Mouse (Mus musculus): ENCODE measurements around the gene Znrd1as. TPM values are rescaled to one million over a fixed set of nuclear protein-coding genes. Genes with fewer than 3 reads are reported as not detected.

Gene Znrd1as
- polyA plus RNA-seq, 1 experiment from 2014 or later, result 5.6 TPM

DNA sequence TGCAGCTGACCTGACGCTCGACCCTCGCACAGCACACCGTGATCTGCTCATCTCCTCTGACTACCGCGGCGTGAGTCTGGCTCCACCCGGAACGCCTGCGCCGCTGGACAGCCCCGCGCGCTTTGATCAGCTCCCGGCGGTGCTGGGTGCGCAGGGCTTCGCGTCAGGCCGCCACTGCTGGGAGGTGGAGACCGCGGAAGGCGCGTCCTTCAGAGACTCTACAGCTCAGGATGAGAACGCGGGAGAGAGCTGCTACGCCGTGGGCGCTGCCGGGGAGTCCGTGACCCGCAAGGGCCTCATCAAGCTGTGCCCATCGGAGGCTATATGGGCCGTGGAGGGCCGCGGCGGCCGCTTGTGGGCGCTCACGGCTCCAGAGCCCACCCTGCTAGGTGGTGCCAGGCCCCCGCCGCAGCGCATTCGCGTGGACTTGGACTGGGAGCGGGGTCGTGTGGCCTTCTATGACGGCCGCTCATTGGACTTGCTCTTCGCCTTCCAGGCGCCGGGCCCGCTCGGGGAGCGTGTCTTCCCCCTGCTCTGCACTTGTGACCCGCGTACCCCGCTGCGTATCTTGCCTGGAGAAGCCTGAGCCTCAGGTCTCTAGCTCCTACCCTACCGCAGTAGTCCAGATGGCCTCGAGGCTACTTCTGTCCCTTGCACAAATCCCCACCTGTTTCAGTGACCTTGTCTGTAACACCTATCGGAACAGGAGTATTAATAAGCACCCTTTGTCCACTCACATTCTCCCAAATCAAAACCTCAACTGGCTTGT lies 11.2 kb upstream of the Znrd1as start:
- Histone ChIP-seq H3K4me2 (ENCODE audit: low read depth, low read length) (peak overlapping the region; percentile 96), H3K9ac (ENCODE audit: low read length) (peak overlapping the region; percentile 77), H3K4me3 (replicated peaks; ENCODE audit: low read length) (peak overlapping the region; percentile 55), H3K9me3 (replicated peaks; ENCODE audit: control insufficient read depth, low read length) (no peaks in the 10 kb centered on the region), H3K27me3 (ENCODE audit: control insufficient read depth, insufficient read depth, low read length) (peaks cover 17% of the 10 kb centered on the region), H3K4me1 (ENCODE audit: control insufficient read depth, insufficient read depth, low read length) (peaks cover 10% of the 10 kb centered on the region), H3K27ac (ENCODE audit: low read length) (no peak overlapping the region; the same call in 1 of the 2 replicates), H3K36me3 (ENCODE audit: control insufficient read depth, insufficient read depth, low read length) (no peaks in the 10 kb centered on the region)
- ATAC-seq (ENCODE audit: insufficient read depth, low FRiP score), result peak; percentile 12; the same call in 1 of the 2 replicates
- WGBS, result 2% methylated on average over 62 of the region's 62 CpGs

DNA sequence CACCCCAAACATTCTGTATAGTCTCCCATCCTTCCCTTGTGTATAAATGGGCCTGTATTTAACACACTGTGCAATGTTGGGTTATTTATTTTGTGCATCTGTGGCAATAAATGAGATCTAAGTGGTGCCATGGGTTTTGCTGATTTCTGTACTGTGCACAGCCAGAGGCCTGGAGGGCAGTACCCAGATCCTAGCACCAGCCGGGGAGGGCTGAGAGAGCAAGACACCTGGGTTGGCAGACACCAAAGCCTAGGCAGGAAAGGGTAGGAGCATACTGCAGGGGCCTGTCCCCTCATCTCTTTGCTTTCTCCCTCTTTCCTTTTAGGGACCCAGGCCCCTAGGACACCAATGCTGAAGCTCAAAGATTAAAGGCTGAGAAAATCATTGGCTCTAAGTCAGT lies 10.1 kb upstream of the Znrd1as start:
- H3K4me1 ChIP-seq (ENCODE audit: control insufficient read depth, insufficient read depth, low read length), result peaks cover 10% of the 10 kb centered on the region
- H3K36me3 ChIP-seq (ENCODE audit: control insufficient read depth, insufficient read depth, low read length), result no peaks in the 10 kb centered on the region
- no peak overlapping the region for H3K9ac ChIP-seq (ENCODE audit: low read length)
- H3K4me3 ChIP-seq (replicated peaks; ENCODE audit: low read length), result no peak overlapping the region
- H3K4me2 ChIP-seq (ENCODE audit: low read depth, low read length), result no peak overlapping the region
- no peak for ATAC-seq (ENCODE audit: insufficient read depth, low FRiP score)
- no peaks in the 10 kb centered on the region for H3K9me3 ChIP-seq (replicated peaks; ENCODE audit: control insufficient read depth, low read length)
- WGBS, result 79% methylated on average over 1 of the region's 1 CpGs
- H3K27me3 ChIP-seq (ENCODE audit: control insufficient read depth, insufficient read depth, low read length), result peaks cover 10% of the 10 kb centered on the region
- no peak overlapping the region for H3K27ac ChIP-seq (ENCODE audit: low read length)

DNA sequence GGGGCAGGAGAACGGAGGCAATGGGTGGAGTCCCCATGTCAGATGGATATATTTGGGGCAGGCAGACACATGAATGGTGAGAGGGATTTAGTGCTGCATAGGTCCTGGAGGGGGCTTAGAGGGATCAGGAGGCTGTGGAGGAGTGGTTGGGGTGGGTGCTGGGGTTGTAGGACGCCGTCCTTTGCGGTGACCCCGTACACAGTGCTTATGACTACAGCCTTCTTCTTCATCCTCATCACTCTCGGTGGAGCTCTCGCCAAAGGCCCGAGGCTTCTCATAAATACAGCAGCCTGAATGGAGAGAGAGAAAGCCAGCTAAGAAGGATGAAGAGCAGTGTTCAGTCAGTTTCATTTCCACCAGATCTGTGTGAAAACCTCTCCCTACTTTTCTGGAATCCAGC lies 9.1 kb upstream of the Znrd1as start:
- H3K27me3 ChIP-seq (ENCODE audit: control insufficient read depth, insufficient read depth, low read length), result peaks cover 8% of the 10 kb centered on the region
- ATAC-seq (ENCODE audit: insufficient read depth, low FRiP score), result no peak

DNA sequence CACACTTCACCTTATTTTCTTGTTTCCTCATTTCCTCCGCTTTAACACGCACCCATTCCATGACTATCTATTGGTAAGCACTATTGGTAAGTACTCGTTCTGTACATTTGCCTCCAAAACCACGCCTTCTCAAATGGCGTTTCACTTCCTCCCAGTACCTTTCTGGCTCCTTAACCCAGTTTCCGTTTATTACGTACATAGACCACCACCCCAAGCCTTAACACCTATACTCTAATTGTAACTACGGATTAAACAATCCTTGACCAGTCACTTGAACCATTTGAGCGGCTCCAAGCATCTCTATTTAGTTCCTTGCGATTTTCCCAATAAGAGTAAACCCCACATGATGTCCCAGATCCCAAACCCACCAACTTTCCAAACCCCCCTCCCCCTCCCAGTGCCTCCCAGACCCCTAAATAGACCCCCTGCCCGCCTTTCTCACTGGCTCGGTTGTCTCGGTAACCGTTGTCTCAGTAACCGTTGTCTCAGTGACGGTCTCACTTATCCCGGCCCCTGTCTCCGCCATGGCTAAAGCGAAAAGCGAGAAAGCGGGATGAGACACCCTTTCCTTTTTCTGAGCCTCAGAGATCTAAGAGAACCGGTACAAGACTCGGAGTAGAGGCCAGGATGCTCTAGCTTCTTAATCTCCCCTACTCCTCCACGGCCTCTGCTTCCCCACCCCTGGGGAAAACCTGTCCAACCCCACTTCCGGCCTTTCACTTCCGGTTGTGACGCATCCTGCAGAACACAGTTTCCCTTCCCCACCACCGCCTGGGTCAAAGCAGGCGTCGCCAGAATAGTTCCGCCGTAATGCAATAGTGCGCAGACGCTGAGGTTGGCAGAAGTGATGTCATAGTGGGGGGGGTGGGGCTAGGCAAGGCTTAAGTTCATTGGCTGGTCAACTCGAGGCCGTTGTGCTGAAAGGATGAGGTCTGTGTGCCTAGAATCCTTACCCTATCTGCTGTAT lies 7.1 kb upstream of the Znrd1as start, which contains the start of gene Ppp1r11:
Gene Ppp1r11, minus strand, starts transcription at position 761 of the 967 bp plus-strand sequence.
- Histone ChIP-seq H3K4me3 (replicated peaks; ENCODE audit: low read length) (peak within 1 kb of the TSS; percentile 71), H3K36me3 (ENCODE audit: control insufficient read depth, insufficient read depth, low read length) (no peaks in the 10 kb centered on the region), H3K27ac (ENCODE audit: low read length) (peak within 1 kb of the TSS; percentile 58; the same call in 1 of the 2 replicates), H3K9me3 (replicated peaks; ENCODE audit: control insufficient read depth, low read length) (no peaks in the 10 kb centered on the region), H3K4me1 (ENCODE audit: control insufficient read depth, insufficient read depth, low read length) (peaks cover 10% of the 10 kb centered on the region), H3K4me2 (ENCODE audit: low read depth, low read length) (peak within 1 kb of the TSS; percentile 63), H3K9ac (ENCODE audit: low read length) (peak within 1 kb of the TSS; percentile 81), H3K27me3 (ENCODE audit: control insufficient read depth, insufficient read depth, low read length) (no peaks in the 10 kb centered on the region)
- WGBS, result 2% methylated on average over 36 of the region's 36 CpGs
- ATAC-seq (ENCODE audit: insufficient read depth, low FRiP score), result peak; percentile 98

More for the DNA sequence above, 9.1 kb upstream of the Znrd1as start:
- Histone ChIP-seq H3K4me2 (ENCODE audit: low read depth, low read length) (no peak overlapping the region), H3K4me1 (ENCODE audit: control insufficient read depth, insufficient read depth, low read length) (peaks cover 10% of the 10 kb centered on the region), H3K9ac (ENCODE audit: low read length) (no peak overlapping the region), H3K36me3 (ENCODE audit: control insufficient read depth, insufficient read depth, low read length) (no peaks in the 10 kb centered on the region), H3K27ac (ENCODE audit: low read length) (no peak overlapping the region), H3K9me3 (replicated peaks; ENCODE audit: control insufficient read depth, low read length) (no peaks in the 10 kb centered on the region), H3K4me3 (replicated peaks; ENCODE audit: low read length) (no peak overlapping the region)
- 91% methylated on average over 8 of the region's 8 CpGs for WGBS

DNA sequence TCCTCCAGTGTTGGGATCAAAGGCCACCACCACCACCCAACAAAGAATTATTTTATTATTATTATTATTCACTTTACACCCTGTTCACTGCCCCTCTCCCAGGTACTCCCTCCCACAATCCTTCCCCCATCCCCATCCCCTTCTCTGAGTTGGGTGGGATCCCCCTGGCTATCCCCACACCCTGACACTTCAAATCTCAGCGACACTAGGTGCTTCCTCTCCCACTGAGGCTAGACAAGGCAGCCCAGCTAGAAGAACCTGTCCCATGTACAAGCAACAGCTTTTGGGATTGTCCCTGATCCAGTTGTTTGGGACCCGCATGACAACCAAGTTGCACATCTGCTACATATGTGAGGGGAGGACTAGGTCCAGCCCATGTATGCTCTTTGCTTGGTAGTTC lies 5.8 kb upstream of the Znrd1as start:
- Histone ChIP-seq H3K9me3 (replicated peaks; ENCODE audit: control insufficient read depth, low read length) (no peaks in the 10 kb centered on the region), H3K4me3 (replicated peaks; ENCODE audit: low read length) (no peak overlapping the region), H3K36me3 (ENCODE audit: control insufficient read depth, insufficient read depth, low read length) (no peaks in the 10 kb centered on the region), H3K9ac (ENCODE audit: low read length) (no peak overlapping the region), H3K27me3 (ENCODE audit: control insufficient read depth, insufficient read depth, low read length) (no peaks in the 10 kb centered on the region), H3K27ac (ENCODE audit: low read length) (no peak overlapping the region), H3K4me2 (ENCODE audit: low read depth, low read length) (no peak overlapping the region), H3K4me1 (ENCODE audit: control insufficient read depth, insufficient read depth, low read length) (peaks cover 9% of the 10 kb centered on the region)
- ATAC-seq (ENCODE audit: insufficient read depth, low FRiP score), result no peak
- 87% methylated on average over 2 of the region's 2 CpGs for WGBS

DNA sequence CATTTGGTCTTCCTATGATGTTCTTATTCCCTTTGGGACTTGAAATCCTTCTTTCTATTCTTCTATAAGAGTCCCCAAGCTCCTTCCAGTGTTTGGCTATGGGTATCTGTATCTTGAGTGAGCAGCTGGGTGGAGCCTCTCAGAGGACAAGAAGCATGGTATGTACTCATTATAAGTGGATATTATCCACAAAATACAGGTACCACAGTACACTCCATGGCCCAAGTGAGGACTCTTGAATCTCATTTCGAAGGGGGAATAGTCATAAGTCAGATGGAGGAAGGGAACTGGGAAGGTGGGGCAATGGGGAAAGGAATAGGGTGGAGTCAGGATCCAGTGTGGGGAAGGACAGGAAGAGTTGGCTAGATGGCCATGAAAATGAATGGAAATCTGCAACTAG lies 5.3 kb upstream of the Znrd1as start:
- no peaks in the 10 kb centered on the region for H3K9me3 ChIP-seq (replicated peaks; ENCODE audit: control insufficient read depth, low read length)
- ATAC-seq (ENCODE audit: insufficient read depth, low FRiP score), result no peak
- no peak overlapping the region for H3K4me3 ChIP-seq (replicated peaks; ENCODE audit: low read length)
- WGBS, result 86% methylated on average over 1 of the region's 1 CpGs
- H3K4me2 ChIP-seq (ENCODE audit: low read depth, low read length), result no peak overlapping the region
- H3K27me3 ChIP-seq (ENCODE audit: control insufficient read depth, insufficient read depth, low read length), result no peaks in the 10 kb centered on the region
- H3K27ac ChIP-seq (ENCODE audit: low read length), result no peak overlapping the region
- H3K4me1 ChIP-seq (ENCODE audit: control insufficient read depth, insufficient read depth, low read length), result peaks cover 8% of the 10 kb centered on the region
- no peaks in the 10 kb centered on the region for H3K36me3 ChIP-seq (ENCODE audit: control insufficient read depth, insufficient read depth, low read length)
- no peak overlapping the region for H3K9ac ChIP-seq (ENCODE audit: low read length)

DNA sequence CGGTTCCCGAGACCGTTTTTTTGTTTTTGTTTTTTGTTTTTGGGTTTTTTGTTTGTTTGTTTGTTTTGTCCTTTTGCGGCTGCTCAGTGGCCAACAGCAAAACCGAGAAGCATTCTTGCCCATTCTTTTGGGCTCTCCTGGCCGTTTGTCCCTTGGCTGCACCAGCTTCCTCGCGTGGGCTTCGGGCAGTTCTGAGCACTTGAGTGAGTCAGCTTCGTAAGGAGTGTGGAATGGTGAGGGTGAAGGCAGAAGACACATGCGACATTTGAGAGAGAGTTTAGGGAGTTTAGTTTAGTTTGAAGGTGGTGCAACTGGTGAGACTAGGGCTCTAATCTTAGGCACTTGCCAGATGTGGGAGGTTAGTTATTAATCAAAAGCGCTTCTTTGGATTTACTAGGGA lies 492 bp downstream of the Znrd1as start:
- Histone ChIP-seq H3K27ac (ENCODE audit: low read length) (peak overlapping the region; percentile 87), H3K4me1 (ENCODE audit: control insufficient read depth, insufficient read depth, low read length) (peaks cover 11% of the 10 kb centered on the region), H3K9me3 (replicated peaks; ENCODE audit: control insufficient read depth, low read length) (no peaks in the 10 kb centered on the region), H3K4me3 (replicated peaks; ENCODE audit: low read length) (peak overlapping the region; percentile 73), H3K9ac (ENCODE audit: low read length) (peak overlapping the region; percentile 88), H3K4me2 (ENCODE audit: low read depth, low read length) (peak overlapping the region; percentile 90), H3K36me3 (ENCODE audit: control insufficient read depth, insufficient read depth, low read length) (no peaks in the 10 kb centered on the region), H3K27me3 (ENCODE audit: control insufficient read depth, insufficient read depth, low read length) (no peaks in the 10 kb centered on the region)
- ATAC-seq (ENCODE audit: insufficient read depth, low FRiP score), result no peak
- WGBS, result 9% methylated on average over 12 of the region's 12 CpGs

DNA sequence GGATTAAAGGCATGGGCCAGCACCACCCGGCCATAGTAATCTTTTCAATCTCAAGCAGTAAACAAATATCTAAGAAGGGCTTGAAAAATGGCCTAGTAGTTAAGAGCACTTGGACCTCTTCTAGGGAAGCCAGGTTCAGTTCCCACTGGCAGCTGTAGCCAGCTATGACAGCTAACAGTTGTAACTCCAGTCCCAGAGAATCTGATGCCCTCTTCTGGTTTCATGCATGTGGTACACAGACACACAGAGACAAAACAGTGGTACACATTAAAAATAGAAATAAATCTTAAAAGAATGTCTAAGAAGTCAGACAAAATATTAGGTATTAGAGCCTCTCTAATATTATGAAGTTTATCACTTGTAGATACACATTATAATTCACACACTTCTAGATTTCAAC lies 2.7 kb downstream of the Znrd1as start:
- no peak overlapping the region for H3K9ac ChIP-seq (ENCODE audit: low read length)
- ATAC-seq (ENCODE audit: insufficient read depth, low FRiP score), result no peak
- peaks cover 11% of the 10 kb centered on the region for H3K4me1 ChIP-seq (ENCODE audit: control insufficient read depth, insufficient read depth, low read length)
- no peaks in the 10 kb centered on the region for H3K36me3 ChIP-seq (ENCODE audit: control insufficient read depth, insufficient read depth, low read length)
- WGBS, result 59% methylated on average over 1 of the region's 1 CpGs
- H3K27ac ChIP-seq (ENCODE audit: low read length), result no peak overlapping the region
- H3K4me2 ChIP-seq (ENCODE audit: low read depth, low read length), result no peak overlapping the region
- no peaks in the 10 kb centered on the region for H3K27me3 ChIP-seq (ENCODE audit: control insufficient read depth, insufficient read depth, low read length)
- H3K4me3 ChIP-seq (replicated peaks; ENCODE audit: low read length), result no peak overlapping the region
- H3K9me3 ChIP-seq (replicated peaks; ENCODE audit: control insufficient read depth, low read length), result no peaks in the 10 kb centered on the region

DNA sequence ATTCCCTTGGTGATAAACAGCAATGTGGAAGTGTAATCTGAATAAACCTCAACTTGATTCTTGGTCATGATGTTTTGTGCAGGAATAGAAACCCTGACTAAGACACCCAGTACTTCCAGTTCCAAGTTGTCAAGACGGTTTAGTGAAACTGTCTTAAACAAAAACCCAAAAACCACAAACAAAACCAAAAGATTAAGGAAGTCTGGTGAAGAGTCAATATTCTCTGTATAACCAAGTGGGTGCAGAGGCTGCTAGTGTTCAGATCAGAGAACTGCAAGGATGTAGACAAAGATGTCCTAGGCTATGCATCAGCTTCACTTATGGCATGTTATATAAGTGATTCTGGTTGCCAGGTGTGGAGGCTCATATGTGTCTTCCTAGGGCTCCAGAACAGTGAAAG lies 8.5 kb downstream of the Znrd1as start:
- Histone ChIP-seq H3K9ac (ENCODE audit: low read length) (no peak overlapping the region), H3K9me3 (replicated peaks; ENCODE audit: control insufficient read depth, low read length) (no peaks in the 10 kb centered on the region), H3K36me3 (ENCODE audit: control insufficient read depth, insufficient read depth, low read length) (no peaks in the 10 kb centered on the region), H3K4me3 (replicated peaks; ENCODE audit: low read length) (no peak overlapping the region), H3K4me1 (ENCODE audit: control insufficient read depth, insufficient read depth, low read length) (no peaks in the 10 kb centered on the region), H3K27ac (ENCODE audit: low read length) (no peak overlapping the region), H3K4me2 (ENCODE audit: low read depth, low read length) (no peak overlapping the region), H3K27me3 (ENCODE audit: control insufficient read depth, insufficient read depth, low read length) (no peaks in the 10 kb centered on the region)
- WGBS, result 75% methylated on average over 1 of the region's 1 CpGs
- ATAC-seq (ENCODE audit: insufficient read depth, low FRiP score), result no peak

Measured in stomach, embryonic 16.5 days (tissue).